Mouse (Mus musculus): ENCODE results near the gene Heyl.

The Heyl gene

DNA sequence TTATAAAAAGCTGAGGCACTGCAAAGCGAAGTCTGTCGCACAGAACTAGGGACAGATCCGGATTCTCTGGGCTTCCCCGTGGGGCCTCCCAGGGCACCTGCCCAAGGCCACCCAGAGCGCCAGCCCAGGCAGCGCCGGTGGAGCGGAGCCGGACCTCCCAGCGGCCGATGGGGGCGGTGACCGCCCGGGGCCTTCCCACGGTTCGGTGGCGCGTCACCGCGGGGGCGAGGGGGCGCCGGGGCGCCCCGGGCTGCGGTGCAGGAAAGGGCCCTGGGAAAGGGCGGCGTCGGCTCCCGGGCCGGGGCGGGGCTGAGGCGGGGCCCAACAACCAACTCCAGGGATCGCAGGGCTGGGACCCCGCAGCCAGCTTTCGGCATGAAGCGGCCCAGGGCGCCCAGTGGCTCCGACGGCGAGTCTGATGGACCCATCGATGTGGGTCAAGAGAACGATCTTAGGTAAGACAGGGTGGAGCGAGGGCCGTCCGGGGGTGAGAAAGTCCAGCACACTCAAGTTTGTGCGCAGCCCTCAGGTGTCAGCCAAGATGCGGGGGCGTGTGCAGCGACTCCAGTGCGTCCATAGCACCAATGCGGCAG is at the start of gene Heyl:
Gene Heyl, plus strand, starts transcription at position 65 of the 593 bp plus-strand sequence.
- DNase-seq, result peak; percentile 84

DNA sequence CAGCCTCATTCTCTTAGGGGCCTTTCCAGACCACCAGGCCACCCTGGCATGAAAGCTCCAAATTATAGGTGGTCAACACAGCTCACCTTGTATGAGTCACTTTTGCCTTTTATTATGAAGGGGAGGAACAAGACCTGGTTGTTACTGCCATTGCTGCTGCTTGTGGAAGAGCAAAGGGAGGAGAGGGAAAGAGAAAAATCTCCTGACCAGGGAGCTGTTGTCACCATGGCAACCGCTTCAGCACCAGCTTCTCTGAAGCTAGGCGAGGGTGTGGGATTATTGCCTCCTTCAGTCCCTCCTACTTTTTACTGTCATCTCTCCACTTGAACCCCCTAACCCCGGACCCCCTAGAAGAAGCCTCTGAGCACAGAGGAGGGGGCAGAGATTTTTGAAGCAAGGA is 48.5 kb upstream of the Heyl start:
- no peak for DNase-seq

GRCm38 (mm10) chr4:123192336-123192735 is 41.0 kb upstream of the Heyl start:
- no peak for DNase-seq

DNA sequence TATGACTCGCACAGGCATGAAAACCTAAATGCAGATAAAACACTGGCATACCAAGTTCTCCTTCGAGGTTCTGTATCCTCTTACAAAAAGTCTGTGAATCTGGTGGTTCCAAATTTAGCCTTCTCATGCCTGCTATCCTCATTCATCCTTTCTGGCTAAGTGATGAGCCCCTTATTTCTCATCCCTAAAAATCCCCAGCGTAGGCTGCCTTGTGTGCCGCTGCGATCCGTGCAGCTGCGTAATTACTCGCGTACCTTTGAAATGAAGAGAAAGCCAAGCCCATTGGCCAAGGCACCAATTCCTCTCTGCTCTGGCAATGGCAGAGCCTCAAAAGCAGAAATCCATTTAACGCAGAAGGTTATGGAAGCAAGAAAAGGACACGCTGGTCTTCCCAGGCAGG is 39.6 kb upstream of the Heyl start:
- DNase-seq, result no peak

GRCm38 (mm10) chr4:123196695-123197094 is 36.7 kb upstream of the Heyl start:
- DNase-seq, result peak; percentile 27

GRCm38 (mm10) chr4:123200771-123201185 is 32.6 kb upstream of the Heyl start:
- DNase-seq, result peak; percentile 69

- peak; percentile 35 for DNase-seq
These were observed 31.9 kb upstream of the Heyl start, which contains the start of gene Nt5c1a for GRCm38 (mm10) chr4:123201186-123202093. TSS of gene Nt5c1a (plus strand) at chr4:123201504.

GRCm38 (mm10) chr4:123202094-123202420 is 31.3 kb upstream of the Heyl start:
- no peak for DNase-seq

DNA sequence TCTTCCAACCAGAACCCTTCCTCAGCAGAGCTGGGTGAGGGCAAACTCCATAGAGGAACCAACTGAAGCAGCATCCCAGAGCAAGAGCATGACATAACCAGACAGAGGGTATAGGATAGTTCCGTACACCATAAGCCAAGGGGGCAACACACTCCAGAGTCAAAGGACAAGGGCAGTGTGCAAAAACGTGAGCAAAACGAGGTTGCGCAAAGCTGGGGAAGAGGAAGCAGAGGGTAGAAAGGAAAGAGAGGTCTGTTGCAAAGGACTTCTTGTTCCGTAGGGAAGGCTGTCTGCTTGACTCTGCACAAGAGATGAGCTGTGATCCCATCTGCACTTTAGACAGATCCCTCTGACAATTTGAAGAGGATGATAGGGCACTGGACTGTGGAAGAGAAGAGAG is 26.0 kb upstream of the Heyl start:
- DNase-seq, result no peak

DNA sequence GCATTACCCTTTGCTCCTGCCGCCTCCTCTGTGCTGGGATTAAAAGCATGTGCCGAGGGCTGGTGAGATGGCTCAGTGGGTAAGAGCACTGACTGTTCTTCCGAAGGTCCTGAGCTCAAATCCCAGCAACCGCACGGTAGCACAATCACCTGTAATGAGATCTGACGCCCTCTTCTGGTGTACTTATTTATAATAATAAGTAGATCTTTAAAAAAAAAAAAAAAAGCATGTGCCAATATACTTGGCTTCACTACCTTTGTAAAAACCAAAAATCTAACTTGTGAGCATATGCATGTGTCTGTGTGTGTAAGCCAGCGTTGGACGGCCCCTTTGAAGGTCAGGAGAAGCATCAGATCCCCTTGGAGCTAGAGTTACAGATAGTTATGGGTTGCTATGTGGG is 22.4 kb upstream of the Heyl start:
- DNase-seq, result no peak

GRCm38 (mm10) chr4:123211453-123211852 is 21.9 kb upstream of the Heyl start:
- no peak for DNase-seq

DNA sequence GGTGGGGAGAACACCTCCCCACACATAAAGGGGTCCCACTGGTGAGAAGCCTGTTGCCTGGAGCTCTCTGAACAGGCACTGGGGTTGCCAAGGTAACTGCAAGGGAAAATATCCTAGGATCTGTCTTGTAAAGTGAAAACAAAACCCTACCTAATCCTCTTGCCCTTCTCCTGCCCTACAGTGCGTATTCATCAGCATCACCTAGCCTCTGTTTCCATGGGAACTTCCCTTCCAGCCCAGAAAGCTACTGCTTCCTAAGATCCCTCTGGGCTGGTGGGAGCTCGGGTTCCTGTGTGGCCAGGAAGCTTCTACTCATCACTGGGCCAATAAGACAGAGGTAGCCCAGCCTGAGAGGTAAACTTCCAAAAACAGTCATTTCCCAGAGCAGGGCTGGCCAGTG is 21.0 kb upstream of the Heyl start:
- DNase-seq, result no peak

GRCm38 (mm10) chr4:123213975-123214374 is 19.4 kb upstream of the Heyl start:
- no peak for DNase-seq

DNA sequence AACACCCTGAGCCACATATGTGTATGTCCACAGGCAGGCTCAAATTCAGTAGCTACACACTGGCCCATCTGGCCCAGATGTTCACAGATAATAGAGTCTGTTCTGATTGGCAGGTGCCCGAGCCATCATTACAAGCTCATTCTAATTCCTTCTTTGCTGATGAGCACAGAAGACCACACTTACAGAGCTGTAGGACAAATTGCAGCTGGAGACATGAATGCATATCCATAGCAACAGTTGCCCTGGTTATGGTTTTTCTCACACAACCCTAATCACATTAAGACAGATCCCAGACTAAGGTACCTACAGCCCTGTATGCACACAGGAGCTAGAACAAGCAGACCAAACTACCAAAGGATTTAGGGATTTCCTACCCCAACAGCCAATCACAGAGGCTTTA is 18.0 kb upstream of the Heyl start:
- DNase-seq, result no peak

GRCm38 (mm10) chr4:123216782-123217181 is 16.6 kb upstream of the Heyl start:
- DNase-seq, result peak; percentile 26

DNA sequence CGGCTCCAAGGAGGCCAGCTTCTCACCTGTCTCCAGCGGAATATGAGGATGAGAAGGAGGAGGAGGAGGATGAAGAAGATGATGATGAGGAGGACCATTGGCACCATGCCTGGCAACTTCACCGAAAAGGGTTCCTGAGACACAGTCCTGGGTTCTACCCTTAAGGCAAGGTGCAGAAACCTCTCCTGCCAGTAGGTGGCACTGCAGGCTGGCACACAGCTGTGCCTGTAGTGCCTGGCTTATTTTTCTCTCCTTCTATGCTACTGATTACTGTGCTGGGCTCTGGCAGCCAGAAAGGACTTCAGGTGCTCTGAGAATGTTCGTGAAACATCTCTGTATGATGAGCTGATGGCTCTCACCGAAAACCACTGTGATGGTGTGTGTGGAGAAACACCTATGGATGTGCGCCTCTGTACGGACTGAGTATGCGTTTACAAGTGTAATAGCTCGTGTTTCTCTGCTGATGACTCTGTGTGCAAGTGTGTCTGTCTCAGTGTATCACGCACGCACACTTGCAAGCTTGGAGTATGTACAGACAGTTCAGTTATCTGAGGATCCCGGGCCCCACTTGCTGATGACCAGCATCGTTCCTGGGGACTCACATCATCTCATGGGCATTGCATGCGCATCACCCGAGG is 13.5 kb upstream of the Heyl start:
- DNase-seq, result peak; percentile 68

- DNase-seq, result no peak
These were observed 12.7 kb upstream of the Heyl start for GRCm38 (mm10) chr4:123220637-123221036.

DNA sequence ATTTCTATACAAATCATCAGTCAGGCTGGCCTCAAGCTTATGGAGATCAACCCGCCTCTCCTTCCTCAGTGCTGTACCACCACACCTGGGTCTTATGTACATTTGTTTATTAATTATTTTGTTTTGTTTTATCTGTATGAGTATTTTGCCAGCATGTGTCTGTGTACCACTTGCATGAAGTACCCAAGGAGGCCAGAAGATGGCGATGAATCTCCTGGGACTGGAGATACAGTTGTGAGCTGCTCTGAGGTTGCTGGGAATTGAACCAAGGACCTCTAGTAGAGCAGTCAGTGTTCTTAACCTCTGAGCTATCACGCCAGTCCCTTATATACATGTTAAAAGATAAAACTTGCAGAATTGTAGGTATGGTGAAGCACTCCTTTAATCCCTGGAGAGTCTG is 10.0 kb upstream of the Heyl start:
- DNase-seq, result no peak

- DNase-seq, result no peak
These were observed 7.5 kb upstream of the Heyl start for GRCm38 (mm10) chr4:123225718-123226403.

DNA sequence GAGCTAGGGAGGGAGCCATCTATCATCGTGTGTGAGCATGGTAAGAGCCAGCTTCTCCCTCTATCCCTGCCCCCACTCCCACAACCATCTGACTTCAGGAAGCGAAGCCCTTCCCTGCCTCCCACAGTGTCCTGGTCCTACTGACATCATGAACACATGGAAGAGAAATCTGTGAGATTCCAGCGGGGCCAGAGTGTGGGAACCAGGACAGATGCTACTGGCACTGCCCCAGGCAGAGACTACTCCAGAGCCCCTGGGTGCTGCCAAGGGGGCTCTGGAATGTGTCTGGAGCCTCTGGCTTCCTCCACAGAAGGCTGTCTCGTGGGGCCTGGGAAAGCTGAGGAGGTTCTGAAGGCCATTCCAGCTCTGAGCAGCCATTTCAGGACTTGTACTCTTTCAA is 5.6 kb upstream of the Heyl start:
- DNase-seq, result peak; percentile 40

- DNase-seq, result no peak
These were observed 5.1 kb upstream of the Heyl start for GRCm38 (mm10) chr4:123228270-123228669.

DNA sequence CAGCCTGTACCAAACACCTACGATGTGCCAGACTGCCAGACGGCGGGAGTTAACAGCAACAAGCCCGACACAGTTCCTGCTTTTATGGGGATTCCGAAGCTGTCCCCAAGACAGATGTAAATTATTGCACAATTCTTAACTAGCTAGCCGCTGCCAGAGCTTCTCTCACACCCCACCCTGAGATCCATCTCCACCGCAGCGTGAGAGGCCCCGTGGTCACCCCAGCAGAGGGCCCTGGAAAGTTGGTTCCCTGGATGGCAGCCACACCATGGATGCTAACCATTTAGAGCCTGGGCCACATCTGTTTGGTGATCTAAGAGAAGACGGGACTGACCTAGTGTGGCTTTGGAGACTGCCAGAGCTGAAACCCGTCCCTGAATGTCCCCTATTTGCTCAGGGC is 4.2 kb upstream of the Heyl start:
- DNase-seq, result no peak

DNA sequence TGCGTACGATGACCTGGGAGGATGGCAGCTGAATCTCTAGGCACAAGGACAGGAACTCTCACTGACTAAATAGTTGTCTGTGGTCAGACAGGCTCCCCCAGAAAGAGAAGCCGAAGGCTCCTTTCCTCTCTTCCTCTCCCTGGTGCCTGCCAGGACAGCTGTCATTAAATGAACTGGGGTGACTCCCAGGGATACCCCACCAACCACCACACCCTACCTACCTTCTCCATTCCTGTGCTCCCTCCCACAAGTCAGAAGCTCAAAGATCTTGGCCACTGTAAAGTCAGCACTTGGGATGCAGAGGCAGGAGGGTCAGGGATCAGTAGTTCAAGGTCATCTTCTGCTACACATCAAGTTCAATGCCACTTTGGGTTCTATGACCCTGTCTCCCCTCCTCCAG is 515 bp upstream of the Heyl start:
- no peak for DNase-seq

Data from kidney, postnatal 14 days (tissue).